19 mouse cellular contexts compared by ENCODE assay signal in the genomic region with DNA sequence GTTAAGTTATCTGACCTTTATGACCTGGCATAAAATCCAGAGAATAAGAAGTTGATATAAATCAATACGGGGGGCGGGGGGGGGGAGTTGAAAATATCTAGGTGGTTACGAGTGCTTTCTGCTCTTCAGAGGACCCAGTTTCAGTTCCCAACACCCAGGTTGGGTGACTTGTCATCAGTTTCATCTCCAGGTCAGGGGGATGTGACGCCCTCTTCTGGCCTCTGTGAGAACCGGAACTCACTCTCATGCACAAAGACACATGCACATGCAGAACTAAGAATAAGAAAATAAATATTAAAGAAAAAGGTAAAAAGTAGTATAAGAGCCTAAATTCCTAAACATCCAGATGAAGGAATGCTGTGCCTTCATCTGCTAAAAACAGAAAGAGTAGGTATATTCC.
DNase-seq lines count a peak whose midpoint lies in the region; ATAC-seq and TF ChIP-seq lines count a peak whose summit lies in the region.
"Had no signal": no experiment of that assay in that cellular context is flagged by ENCODE, and none has a peak within 500 bp of the region (broad histone marks: within the 10 kb centered on the region; RNA-seq: fewer than 3 reads in every experiment).

No protein-coding gene starts in this region.

- 94% methylated on average over 5 of the region's 5 CpGs for WGBS in lung, adult 2 months
- WGBS in midbrain, embryonic 10.5 days: 93% methylated on average over 5 of the region's 5 CpGs

- no peak overlapping the region for H3K27ac ChIP-seq in gastrocnemius, adult 2 months
- no peak overlapping the region for H3K27ac ChIP-seq in midbrain, embryonic 10.5 days (replicated peaks)
- H3K27ac ChIP-seq: forebrain, embryonic 12.5 days; heart, embryonic 15.5 days; limb, embryonic 10.5 days had no signal

- no peak overlapping the region for H3K4me3 ChIP-seq in gastrocnemius, adult 2 months
- H3K4me3 ChIP-seq in lung, adult 2 months (replicated peaks; ENCODE audit: extremely low read depth, low read depth, low read length): no peak overlapping the region
- no peak overlapping the region for H3K4me3 ChIP-seq in midbrain, embryonic 10.5 days
- H3K4me3 ChIP-seq: forebrain, embryonic 12.5 days; heart, embryonic 15.5 days; limb, embryonic 10.5 days had no signal

- ATAC-seq in Patski: no peak
- ATAC-seq: hindbrain, embryonic 16.5 days had no signal

- no peaks in the 10 kb centered on the region; the same call in 1 of the 2 replicates for H3K4me1 ChIP-seq in lung, adult 2 months (ENCODE audit: control insufficient read depth, insufficient read depth, low read length)
- H3K4me1 ChIP-seq in midbrain, embryonic 10.5 days: no peaks in the 10 kb centered on the region
- H3K4me1 ChIP-seq: forebrain, embryonic 12.5 days; heart, embryonic 15.5 days; limb, embryonic 10.5 days had no signal

- POLR2A ChIA-PET in Patski (lab: Charles Lee): no interaction called here

- no peaks in the 10 kb centered on the region for H3K36me3 ChIP-seq in splenic B cell, adult 2 months (ENCODE audit: control insufficient read depth, insufficient read depth, low read length, poor library complexity, severe bottlenecking)
- no peaks in the 10 kb centered on the region for H3K36me3 ChIP-seq in midbrain, embryonic 10.5 days
- H3K36me3 ChIP-seq: forebrain, embryonic 12.5 days; heart, embryonic 15.5 days; limb, embryonic 10.5 days had no signal

- no peak for TF ChIP-seq POLR2A in lung, adult 2 months (IDR thresholded peaks at IDR 0.05; ENCODE audit: borderline replicate concordance, extremely low read depth, low read depth, low read length)

- DNase-seq in gastrocnemius, adult 2 months: no peak
- DNase-seq in gastrocnemius, postnatal 36 days: no peak
- DNase-seq in lung, adult 2 months: no peak
- no peak for DNase-seq in lung, adult 18-20 months
- no peak for DNase-seq in Patski (ENCODE audit: low read depth, low spot score)
- DNase-seq in splenic B cell, adult 2 months (ENCODE audit: low read depth, low spot score): peak; percentile 40
- DNase-seq in midbrain, embryonic 10.5 days (ENCODE audit: low spot score): no peak
- no peak for DNase-seq in thymus, adult 18-20 months
- DNase-seq: cerebellum, adult 9-10 months; gastrocnemius, postnatal 10 days; heart, adult 18-20 months; heart, postnatal 4 days; kidney, adult 11 months; kidney, postnatal 25 days; layer of hippocampus, adult 9-11 months had no signal

- CTCF ChIA-PET in Patski (lab: Charles Lee): no interaction called here

- TF ChIP-seq CTCF in gastrocnemius, adult 2 months (IDR thresholded peaks at IDR 0.05): peak; percentile 8; the same call in 1 of the 2 replicates
- 0 out of 2 replicates have a peak, but pooled peaks have one; percentile 6 for TF ChIP-seq CTCF in lung, adult 2 months (IDR thresholded peaks at IDR 0.05; ENCODE audit: insufficient read depth, low read length)
- TF ChIP-seq CTCF in Patski (IDR thresholded peaks at IDR 0.05): peak; percentile 17

- in situ Hi-C loops in Patski (cut with MboI; ENCODE audit: low pct_unique_long_range_greater_than_20kb): no loop called here

- H3K27me3 ChIP-seq in Patski: no peaks in the 10 kb centered on the region
- no peaks in the 10 kb centered on the region for H3K27me3 ChIP-seq in splenic B cell, adult 2 months (ENCODE audit: control insufficient read depth, insufficient read depth, low read length, poor library complexity, severe bottlenecking)
- H3K27me3 ChIP-seq in midbrain, embryonic 10.5 days (ENCODE audit: low read depth, poor library complexity, severe bottlenecking): no peaks in the 10 kb centered on the region
- H3K27me3 ChIP-seq: heart, embryonic 15.5 days had no signal

- no peaks in the 10 kb centered on the region for H3K9me3 ChIP-seq in midbrain, embryonic 10.5 days (replicated peaks)
- H3K9me3 ChIP-seq: forebrain, embryonic 12.5 days; heart, embryonic 15.5 days; limb, embryonic 10.5 days had no signal

- intact Hi-C loops in gastrocnemius, adult 2 months (cut with DNase I): no loop called here
- intact Hi-C loops in gastrocnemius, postnatal 36 days (cut with DNase I): loop anchor here (5.0 kb wide), 1 partner anchor 43 kb away; no protein-coding TSS in a partner anchor
